Mouse (Mus musculus): ENCODE measurements around the gene Plppr2.

Plppr2 gene

DNA sequence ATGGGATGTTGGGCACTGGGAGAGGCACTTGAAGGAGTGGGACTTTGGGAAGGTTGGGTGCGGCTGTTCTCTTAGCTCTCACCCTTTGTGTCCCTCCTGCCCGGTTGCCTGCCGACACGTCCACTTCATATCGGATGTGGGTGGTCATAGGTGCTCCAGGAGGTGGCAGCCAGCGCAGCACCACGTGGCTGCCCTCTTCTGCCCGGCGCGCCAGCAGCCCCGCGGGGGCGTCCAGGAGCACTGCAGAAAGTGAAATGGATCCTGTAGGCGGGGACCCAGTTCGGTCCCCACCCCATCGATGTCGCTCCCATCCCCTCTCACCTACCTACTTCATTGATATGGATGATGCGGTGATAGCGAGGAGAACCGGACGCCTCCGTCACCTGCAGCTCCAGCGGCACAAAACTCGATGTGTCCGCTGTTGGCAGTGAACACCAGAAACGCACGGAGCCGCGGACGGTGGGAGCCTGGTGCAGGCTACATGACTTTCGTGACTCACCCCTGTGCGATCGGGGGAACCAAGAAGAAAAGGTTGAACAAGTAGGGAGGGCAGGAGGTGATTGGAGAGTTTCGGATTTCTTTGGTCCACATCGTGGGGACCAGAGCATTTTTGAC lies 24.6 kb downstream of the Plppr2 start:
- DNase-seq (ENCODE audit: low spot score in 2 of 2) = no peak

DNA sequence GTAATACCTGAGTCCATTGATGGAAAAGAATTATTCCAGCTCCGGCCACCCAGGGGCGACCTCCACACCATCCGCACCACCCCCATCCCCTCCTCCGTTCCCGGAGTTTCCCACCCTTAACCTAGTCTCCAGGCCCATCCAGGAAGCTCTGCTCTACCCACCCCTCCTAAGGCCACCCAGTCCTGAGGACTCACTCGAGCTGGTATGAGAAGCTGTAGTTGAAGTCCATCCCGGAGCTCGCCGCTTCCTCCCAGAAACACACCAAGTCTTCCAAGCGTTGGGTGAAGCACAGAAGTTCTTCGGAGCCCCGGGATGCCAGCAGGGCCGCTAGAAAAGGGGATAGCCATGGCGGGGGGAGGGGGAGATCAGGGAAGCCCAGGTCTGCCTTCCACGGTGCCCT lies 25.2 kb downstream of the Plppr2 start:
- DNase-seq (ENCODE audit: low spot score in 2 of 2) = no peak

DNA sequence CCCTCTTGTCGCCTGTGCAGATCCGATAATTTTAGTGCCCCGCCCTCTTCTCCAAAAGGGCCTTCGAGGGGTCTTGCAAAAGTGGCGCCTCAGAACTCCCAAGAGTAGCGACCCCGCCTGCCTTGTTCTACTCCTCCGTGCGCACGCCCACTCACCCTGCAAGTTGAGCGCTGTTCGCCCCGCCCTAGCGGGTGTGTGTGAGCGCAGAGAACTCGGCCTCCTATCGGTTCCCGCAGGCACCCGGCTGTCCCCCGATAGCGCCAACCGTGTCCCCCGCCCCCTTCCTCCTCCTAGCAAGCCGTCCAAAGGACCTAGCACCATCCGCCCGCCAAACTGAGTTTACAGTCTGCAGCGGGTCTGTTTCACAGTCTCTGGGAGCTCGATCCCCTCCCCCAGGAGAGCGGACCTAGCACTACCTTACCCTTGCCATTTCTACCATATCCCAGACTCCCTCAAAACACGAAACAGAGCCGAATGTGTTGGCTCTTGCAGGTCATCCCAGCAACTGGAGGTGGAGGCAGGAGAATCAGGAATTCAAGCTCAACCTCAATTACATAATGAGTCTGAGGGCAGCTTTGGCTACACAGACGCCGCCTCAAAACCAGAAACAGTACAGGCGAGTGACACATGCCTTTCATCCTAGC lies 25.7 kb downstream of the Plppr2 start:
- peak; percentile 56 to 62 for DNase-seq (ENCODE audit: low spot score in 2 of 2)

DNA sequence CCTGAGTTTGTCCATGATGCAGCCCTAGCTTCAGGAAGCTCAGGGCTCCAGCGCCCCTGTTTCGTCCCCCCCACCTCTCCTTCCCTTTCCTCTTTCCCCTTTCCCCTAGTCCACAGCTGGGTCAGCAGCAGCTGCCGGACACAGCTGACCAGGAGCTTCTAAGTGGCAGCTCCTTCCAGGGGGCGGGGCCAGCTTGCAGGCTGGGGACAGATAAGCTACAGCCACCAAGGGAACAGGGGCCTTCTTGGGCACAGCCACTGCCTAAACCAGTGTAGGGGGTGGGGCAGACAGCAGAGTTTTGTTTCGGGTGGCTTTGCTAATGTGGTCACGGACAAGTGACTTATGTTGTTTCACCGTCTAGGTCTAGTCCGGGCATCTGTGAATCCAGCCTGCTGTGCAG lies 26.6 kb downstream of the Plppr2 start, which contains the start of gene Epor:
Gene Epor, minus strand, starts transcription at position 90 of the 400 bp plus-strand sequence.
- no peak for DNase-seq (ENCODE audit: low spot score in 2 of 2)

- no peak for DNase-seq (ENCODE audit: low spot score in 2 of 2)
Observed at GRCm38 (mm10) chr9:21968883-21969282, 32.0 kb downstream of the Plppr2 start.

- no peak for DNase-seq (ENCODE audit: low spot score in 2 of 2)
Observed at GRCm38 (mm10) chr9:21969304-21969703, 32.5 kb downstream of the Plppr2 start.

- no peak for DNase-seq (ENCODE audit: low spot score in 2 of 2)
Observed at GRCm38 (mm10) chr9:21976626-21977175, 39.9 kb downstream of the Plppr2 start.

- no peak for DNase-seq (ENCODE audit: low spot score in 2 of 2)
Observed at GRCm38 (mm10) chr9:21977331-21977730, 40.5 kb downstream of the Plppr2 start.

- DNase-seq (ENCODE audit: low spot score in 2 of 2) = peak in 1 of 2 experiments; percentile 65
Observed at GRCm38 (mm10) chr9:21977972-21978371, 41.1 kb downstream of the Plppr2 start.

- no peak for DNase-seq (ENCODE audit: low spot score in 2 of 2)
Observed at GRCm38 (mm10) chr9:21978398-21979128, 41.7 kb downstream of the Plppr2 start.

GRCm38 (mm10) chr9:21983911-21984310 lies 47.1 kb downstream of the Plppr2 start:
- no peak for DNase-seq (ENCODE audit: low spot score in 2 of 2)

DNA sequence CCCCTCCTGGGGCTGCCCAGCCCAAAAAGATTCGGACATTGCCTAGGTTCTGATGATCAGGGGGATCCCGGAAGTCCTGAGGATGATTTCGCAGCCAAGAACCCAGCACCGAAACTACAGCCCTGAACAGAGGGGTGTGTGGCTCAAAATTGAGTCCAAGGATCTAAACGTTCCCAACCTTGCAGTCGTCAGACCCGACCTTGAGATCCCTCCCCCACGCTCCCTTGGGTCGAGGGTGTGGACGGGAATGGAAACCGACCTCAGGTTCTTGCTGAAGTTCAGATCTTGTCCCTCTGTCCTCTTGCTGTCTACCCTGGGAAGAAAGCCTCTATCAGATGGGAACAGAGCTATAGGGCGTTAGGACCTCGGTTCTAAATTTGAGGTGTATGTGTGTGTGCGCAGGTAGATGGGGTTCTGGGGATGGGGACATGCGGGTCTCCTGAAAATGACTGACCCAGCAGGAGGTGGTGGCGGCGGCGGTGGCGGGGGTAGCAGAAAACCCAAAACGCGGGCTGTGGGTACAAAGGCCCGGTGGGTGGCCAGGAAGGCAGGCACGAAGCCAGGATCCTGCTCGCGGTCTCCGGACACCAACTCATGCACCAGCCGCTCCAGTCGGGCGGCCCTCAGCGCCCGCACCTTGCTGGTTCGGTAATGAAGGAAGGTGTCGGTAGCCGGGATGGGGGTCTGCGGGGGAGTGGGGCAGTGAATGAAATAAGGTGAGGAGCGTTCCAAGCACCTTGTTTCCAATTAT lies 50.9 kb downstream of the Plppr2 start:
- no peak for DNase-seq (ENCODE audit: low spot score in 2 of 2)

- DNase-seq (ENCODE audit: low spot score in 2 of 2) = no peak
Observed at GRCm38 (mm10) chr9:21988421-21989101, 51.7 kb downstream of the Plppr2 start.

DNA sequence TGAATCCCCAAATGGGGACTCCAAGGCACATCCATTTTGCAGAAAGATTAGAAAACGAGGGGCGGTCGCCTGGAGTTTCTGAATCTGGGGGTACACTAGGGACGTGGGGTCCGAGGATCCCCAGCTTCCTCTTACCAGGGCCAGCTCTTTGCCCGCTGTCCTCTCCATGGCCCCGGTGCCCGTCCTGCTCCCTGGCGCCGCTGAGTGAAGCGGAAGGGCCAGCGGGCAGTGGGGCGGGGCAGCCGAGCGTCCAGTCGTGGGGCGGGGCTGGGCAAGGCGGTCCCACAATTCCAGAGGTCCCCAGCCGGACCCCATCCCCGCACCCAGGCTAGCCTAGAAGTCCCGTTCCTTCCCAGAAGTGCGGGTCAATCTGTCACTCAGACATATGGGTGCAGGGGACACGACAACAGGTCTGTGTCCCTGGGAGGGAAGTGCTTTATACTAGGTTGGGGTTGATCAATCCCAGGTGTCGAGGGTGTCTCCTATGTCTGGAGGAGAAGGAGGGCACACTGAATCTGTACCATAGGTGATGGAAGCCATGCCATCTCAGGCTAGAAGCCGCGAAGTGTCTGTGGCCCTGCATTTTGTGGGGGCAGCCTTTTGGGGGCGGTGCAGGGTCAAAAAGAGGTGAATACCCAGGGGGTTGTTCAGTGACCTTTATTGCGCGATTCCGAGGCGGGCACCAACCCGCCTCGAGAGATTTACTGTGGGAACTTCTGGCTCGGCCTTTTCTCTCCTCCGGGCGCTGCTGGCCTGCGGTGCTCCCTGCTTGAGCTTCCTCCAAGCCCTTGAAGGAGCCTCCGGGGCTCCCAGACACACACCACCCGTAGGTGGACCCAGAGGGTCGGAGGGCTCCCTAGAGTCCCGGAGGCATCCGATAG lies 52.6 kb downstream of the Plppr2 start, which contains the start of gene Rgl3:
Gene Rgl3, minus strand, starts transcription at position 217 of the 881 bp plus-strand sequence.
- DNase-seq (ENCODE audit: low spot score in 2 of 2) = no peak

GRCm38 (mm10) chr9:21992227-21992626 lies 55.4 kb downstream of the Plppr2 start:
- no peak for DNase-seq (ENCODE audit: low spot score in 2 of 2)

DNA sequence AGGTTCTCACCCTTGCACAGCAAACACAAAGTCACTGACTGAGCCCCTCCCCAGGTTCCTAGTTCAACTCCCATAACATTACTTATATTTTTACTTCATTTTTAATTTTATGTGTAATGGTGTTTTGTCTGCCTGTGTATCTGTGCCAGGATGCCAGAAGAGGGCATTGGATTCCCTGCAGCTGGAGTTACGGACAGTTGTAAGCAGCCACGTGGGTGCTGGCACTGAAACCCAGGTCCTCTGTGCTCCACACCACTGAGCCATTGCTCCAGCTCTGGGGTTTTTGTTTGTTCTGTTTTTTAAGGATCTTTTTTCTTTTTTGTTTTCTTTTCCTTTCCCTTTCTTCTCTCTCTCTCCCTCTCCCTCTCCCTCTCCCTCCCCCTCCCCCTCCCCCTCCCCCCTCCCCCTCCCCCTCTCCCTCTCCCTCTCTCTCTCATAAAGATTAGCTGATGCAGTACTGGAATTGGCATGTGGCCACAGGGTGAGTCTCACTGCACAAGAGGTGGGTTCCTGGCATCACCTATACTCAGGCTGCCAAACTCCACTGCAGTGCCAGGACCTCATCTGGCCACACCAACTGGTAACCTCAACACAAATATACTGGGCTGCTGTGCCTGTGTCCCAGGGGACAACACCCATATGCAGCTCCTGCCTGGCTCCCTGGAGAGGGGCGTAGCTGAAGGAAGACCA lies 59.5 kb downstream of the Plppr2 start:
- DNase-seq (ENCODE audit: low spot score in 2 of 2) = no peak
